In the genomic region with DNA sequence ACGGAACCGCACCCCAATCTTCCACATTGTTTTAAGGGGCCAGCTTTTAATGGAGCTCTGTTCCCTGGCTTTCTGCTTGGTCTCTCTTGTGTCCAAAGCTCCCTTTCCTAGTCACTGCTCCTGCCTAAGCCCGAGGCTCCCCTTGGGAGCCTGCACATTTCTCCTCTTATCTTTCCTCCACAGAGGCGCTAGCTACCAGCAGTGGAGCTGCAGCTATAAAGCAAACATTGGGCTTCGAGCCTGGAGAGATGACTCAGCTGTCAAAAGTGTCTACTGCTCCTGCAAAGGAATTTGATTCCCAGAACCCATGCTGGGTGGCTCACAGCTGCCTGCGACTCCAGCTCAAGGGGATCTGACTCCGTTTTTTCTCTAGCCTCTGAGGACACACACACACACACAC, we compare ENCODE assay signal across 8 mouse cellular contexts. TPM values are rescaled to one million over a fixed set of nuclear protein-coding genes. Genes with fewer than 3 reads are reported as not detected.
DNase-seq lines count a peak whose midpoint lies in the region; ATAC-seq lines count a peak whose summit lies in the region.

No protein-coding gene starts in this region.

- DNase-seq in embryo, embryonic 10 days (ENCODE audit: low spot score), result peak; percentile 27
- DNase-seq in embryo, embryonic 10.5 days (ENCODE audit: low spot score), result no peak
- DNase-seq in adipocyte (ENCODE audit: low spot score), result peak; percentile 77
- peak; percentile 32 for DNase-seq in gastrocnemius, postnatal 10 days
- peak; percentile 65 for DNase-seq in kidney, postnatal 10 days
- peak; percentile 66 for DNase-seq in lung, postnatal 25 days (ENCODE audit: low spot score)
- DNase-seq in thymus, postnatal 14 days, result no peak

- ATAC-seq in erythroid progenitor cell, adult 5-6 weeks (replicated peaks; ENCODE audit: low FRiP score, poor library complexity, severe bottlenecking), result no peak

RNA-seq across cellular contexts. Expression of gene Plbd1, which starts 10.7 kb away (rescaled TPM):
- total RNA-seq in gastrocnemius, postnatal 10 days (2021), result 10 to 100 TPM; 15.4 to 16.4 TPM
- total RNA-seq in erythroid progenitor cell, adult 5-6 weeks (2015; ENCODE audit: low replicate concordance), result 31.0 and 37.7 TPM in 2 replicates
- 17.2 and 24.4 TPM in 2 replicates for total RNA-seq in erythroid progenitor cell, adult 5-6 weeks (2017; ENCODE audit: low replicate concordance)

Comparison
In these comparisons a context has a peak if more than half of its experiments do, and no peak if none do; other contexts are left out.
1. DNase-seq: peak in embryo, embryonic 10 days (single experiment), adipocyte (single experiment), gastrocnemius, postnatal 10 days (single experiment), kidney, postnatal 10 days (single experiment) and lung, postnatal 25 days (single experiment); none in embryo, embryonic 10.5 days (single experiment) and thymus, postnatal 14 days (single experiment).